Mouse (Mus musculus) monocyte, adult 2 months (primary cell): ENCODE measurements around the gene Tlx3.

Experiments used
- DNase-seq, 2 experiments: peaks; one replicate each; pipeline ENCODE4 v3.0.0; 2022; ENCODE audit warnings: low spot score in 2 of 2, low read depth in 1 of 2

The Tlx3 gene

GRCm38 (mm10) chr11:33197673-33198072 is 5.7 kb downstream of the Tlx3 start:
- DNase-seq, result no peak

GRCm38 (mm10) chr11:33197133-33197514 is 6.3 kb downstream of the Tlx3 start:
- DNase-seq, result no peak

- no peak for DNase-seq
Measured at GRCm38 (mm10) chr11:33196447-33197132, 6.8 kb downstream of the Tlx3 start.

GRCm38 (mm10) chr11:33195531-33196446 is 7.6 kb downstream of the Tlx3 start:
- no peak for DNase-seq

- DNase-seq, result no peak
Measured at GRCm38 (mm10) chr11:33195061-33195460, 8.3 kb downstream of the Tlx3 start.

- DNase-seq, result no peak
Measured at GRCm38 (mm10) chr11:33193695-33194094, 9.7 kb downstream of the Tlx3 start.

GRCm38 (mm10) chr11:33181804-33182203 is 21.6 kb downstream of the Tlx3 start:
- no peak for DNase-seq

GRCm38 (mm10) chr11:33180701-33181116 is 22.7 kb downstream of the Tlx3 start:
- no peak for DNase-seq

- DNase-seq, result no peak
Measured at GRCm38 (mm10) chr11:33179802-33180201, 23.6 kb downstream of the Tlx3 start.

GRCm38 (mm10) chr11:33176525-33177245 is 26.7 kb downstream of the Tlx3 start:
- DNase-seq, result no peak

- DNase-seq, result no peak
Measured at GRCm38 (mm10) chr11:33175768-33176167, 27.6 kb downstream of the Tlx3 start.

GRCm38 (mm10) chr11:33170489-33170888 is 32.9 kb downstream of the Tlx3 start:
- peak in 1 of 2 experiments; percentile 26 for DNase-seq

GRCm38 (mm10) chr11:33162998-33163506 is 40.3 kb downstream of the Tlx3 start, which contains the start of gene Npm1:
Gene Npm1, minus strand, starts transcription at chr11:33163206.
- DNase-seq, result peak; percentile 94 to 97

GRCm38 (mm10) chr11:33162211-33162997 is 41.0 kb downstream of the Tlx3 start:
- DNase-seq, result peak in 1 of 2 experiments; percentile 49

GRCm38 (mm10) chr11:33159741-33160140 is 43.6 kb downstream of the Tlx3 start:
- no peak for DNase-seq

- no peak for DNase-seq
Measured at GRCm38 (mm10) chr11:33157453-33158196, 45.8 kb downstream of the Tlx3 start.

- DNase-seq, result no peak
Measured at GRCm38 (mm10) chr11:33156436-33157015, 46.9 kb downstream of the Tlx3 start.

GRCm38 (mm10) chr11:33154459-33154858 is 48.9 kb downstream of the Tlx3 start:
- DNase-seq, result no peak

GRCm38 (mm10) chr11:33152997-33153396 is 50.4 kb downstream of the Tlx3 start:
- DNase-seq, result no peak
